Mouse (Mus musculus) brain, embryonic 14.5 days (tissue): ENCODE measurements at regions not wholly inside any gene's neighbourhood (a gene's known extent, or its start where the extent isn't known, plus 50 kb on each side); places are given as distances from the start of the nearest gene placed in this dataset.

ENCODE experiments used
- CTCF ChIP-seq: fragments of 200-500 bp; IDR thresholded peaks from 2 replicates; pipeline ENCODE4 v1.5.1; 2012; ENCODE audit warnings: inconsistent platforms, mild to moderate bottlenecking, moderate library complexity, borderline replicate concordance; ENCODE audit not compliant: insufficient read depth, insufficient read length; ENCODE audit errors: extremely low read depth
- POLR2A ChIP-seq: fragments of 200-500 bp; IDR thresholded peaks from 2 replicates; pipeline ENCODE4 v1.6.1; 2012; ENCODE audit warnings: mild to moderate bottlenecking, inconsistent platforms, borderline replicate concordance; ENCODE audit not compliant: poor library complexity, insufficient read depth, insufficient read length, severe bottlenecking; ENCODE audit errors: extremely low read depth

DNA sequence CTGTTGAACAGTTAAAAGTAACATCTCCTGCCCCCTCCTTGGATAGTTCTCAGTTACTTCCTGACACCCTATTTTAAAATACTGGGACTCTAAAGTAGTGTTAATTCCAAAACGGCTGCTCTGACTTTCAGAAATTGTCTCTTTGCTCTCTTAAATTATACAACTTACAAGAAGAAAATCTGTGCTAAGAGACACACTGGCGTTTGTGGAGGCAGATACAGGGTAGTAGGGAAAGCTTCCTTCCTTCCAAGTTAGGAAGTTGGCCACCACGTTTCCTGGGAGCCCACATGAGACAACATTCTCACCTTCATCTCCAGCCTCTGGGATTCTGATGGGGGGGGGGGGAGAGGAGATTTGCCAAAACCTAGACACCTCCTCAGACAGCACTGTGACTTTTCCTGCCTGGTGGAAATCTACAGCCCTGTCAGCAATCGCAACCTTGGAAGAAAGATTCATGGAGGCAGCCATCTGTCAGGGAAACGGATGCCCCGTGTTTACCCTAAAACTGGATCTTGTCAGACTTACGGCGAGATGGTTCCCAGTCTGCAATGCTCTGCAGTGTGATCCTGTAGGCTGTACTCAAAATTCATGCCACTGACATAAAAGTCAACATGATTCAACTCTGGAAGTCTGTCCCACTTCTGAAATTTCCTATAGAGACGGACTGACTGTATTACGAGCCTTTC is 121.0 kb upstream of the Chrm2 start:
- no peak for TF ChIP-seq CTCF
- TF ChIP-seq POLR2A: no peak
